Mouse (Mus musculus) heart, embryonic 14.5 days (tissue): ENCODE results near the gene Kcna1. TPM values are rescaled to one million over a fixed set of nuclear protein-coding genes. Genes with fewer than 3 reads are reported as not detected.

ENCODE experiments used
- ATAC-seq: fragments of 200-750 bp; cut with Nextera tagmentation; 2 replicates; pipeline ENCODE4 v1.8.0; 2017; ENCODE audit warnings: low read depth, moderate TSS enrichment; ENCODE audit not compliant: insufficient number of reproducible peaks, insufficient read depth, low FRiP score
- H3K27ac ChIP-seq, 2 experiments: fragments of 200-500 bp in 1 of 2; fragments of 300-500 bp in 1 of 2; sonication (generic) in 1 of 2; replicated peaks in 1 of 2; 2 replicates each; pipeline ENCODE4 v1.5.1; 2012 to 2014; ENCODE audit warnings: low read depth in 2 of 2, low read length in 2 of 2, control low read depth in 1 of 2, mild to moderate bottlenecking in 1 of 2, mixed read lengths in 1 of 2; ENCODE audit not compliant: control insufficient read depth in 1 of 2, insufficient read depth in 1 of 2
- H3K27me3 ChIP-seq: fragments of 300-500 bp; sonication (generic); 2 replicates; pipeline ENCODE4 v1.6.1; 2014; ENCODE audit warnings: mild to moderate bottlenecking, low read length, control low read depth; ENCODE audit not compliant: control insufficient read depth, insufficient read depth
- H3K36me3 ChIP-seq: fragments of 300-500 bp; sonication (generic); 2 replicates; pipeline ENCODE4 v1.6.1; 2014; ENCODE audit warnings: mild to moderate bottlenecking, control low read depth, low read length, mixed read lengths; ENCODE audit not compliant: control insufficient read depth, insufficient read depth
- H3K4me1 ChIP-seq, 2 experiments: fragments of 200-500 bp in 1 of 2; fragments of 300-500 bp in 1 of 2; sonication (generic) in 1 of 2; 2 replicates each; pipeline ENCODE4 v1.6.1; 2012 to 2014; ENCODE audit warnings: low read length in 2 of 2, control low read depth in 1 of 2, mixed read lengths in 1 of 2; ENCODE audit not compliant: control insufficient read depth in 2 of 2, insufficient read depth in 2 of 2
- H3K4me2 ChIP-seq: fragments of 300-500 bp; sonication (generic); 2 replicates; pipeline ENCODE4 v1.6.1; 2014; ENCODE audit warnings: mild to moderate bottlenecking, low read length
- H3K4me3 ChIP-seq, 2 experiments: fragments of 200-500 bp in 1 of 2; fragments of 300-500 bp in 1 of 2; sonication (generic) in 1 of 2; 2 replicates each; pipeline ENCODE4 v1.5.1; 2012 to 2014; ENCODE audit warnings: low read length in 2 of 2, mild to moderate bottlenecking in 2 of 2, control low read depth in 1 of 2, low read depth in 1 of 2, moderate library complexity in 1 of 2; ENCODE audit not compliant: control insufficient read depth in 1 of 2, insufficient read depth in 1 of 2
- H3K9ac ChIP-seq: fragments of 300-500 bp; sonication (generic); 2 replicates; pipeline ENCODE4 v1.6.1; 2014; ENCODE audit warnings: mild to moderate bottlenecking, low read length
- H3K9me3 ChIP-seq: fragments of 300-500 bp; sonication (generic); 2 replicates; pipeline ENCODE4 v1.6.1; 2016; ENCODE audit warnings: low read length, control low read depth; ENCODE audit not compliant: control insufficient read depth
- WGBS: fragments of 180-500 bp; shearing (Covaris S2); extraction: QIAGEN DNeasy Blood & Tissue Kit; methylation state at CpG from one replicate; pipeline ENCODE4 v1.1.7; 2014; 5-methylcytosine and 5-hydroxymethylcytosine counted together
- polyA plus RNA-seq: library from polyadenylated mRNA; unstranded; fragments of >200 nt; fragmentation: Nextera tagmentation; extraction: Ambion mirVana; gene quantifications from 2 replicates; pipeline ENCODE4 v1.2.1, GENCODE M21; 2014

Kcna1 gene
- polyA plus RNA-seq, result 0.09 TPM in 1 of 2 replicates, not detected in the other

- 31% methylated on average over 8 of the region's 8 CpGs for WGBS
- peak within 1 kb of the TSS; percentile 94 for H3K4me2 ChIP-seq
- H3K9ac ChIP-seq, result peak within 1 kb of the TSS; percentile 6; the same call in 1 of the 2 replicates
- no peak within 1 kb of the TSS for H3K27ac ChIP-seq
- peaks cover 8 to 30% of the 10 kb centered on the region in 2 experiments for H3K4me1 ChIP-seq
- peak within 1 kb of the TSS; percentile 44 to 48 for H3K4me3 ChIP-seq
- H3K9me3 ChIP-seq, result no peaks in the 10 kb centered on the region
- no peaks in the 10 kb centered on the region for H3K36me3 ChIP-seq
- ATAC-seq, result no peak
- peaks cover 69% of the 10 kb centered on the region for H3K27me3 ChIP-seq
These were observed at the start of gene Kcna1 for GRCm38 (mm10) chr6:126646381-126646780. TSS of gene Kcna1 (minus strand) at chr6:126646384.

- no peaks in the 10 kb centered on the region for H3K27me3 ChIP-seq
- H3K9me3 ChIP-seq, result no peaks in the 10 kb centered on the region
- H3K36me3 ChIP-seq, result no peaks in the 10 kb centered on the region
- no peak overlapping the region for H3K4me3 ChIP-seq
- no peak overlapping the region for H3K4me2 ChIP-seq
- ATAC-seq, result no peak
- no peaks in the 10 kb centered on the region for H3K4me1 ChIP-seq
- 75% methylated on average over 4 of the region's 4 CpGs for WGBS
- H3K9ac ChIP-seq, result no peak overlapping the region
- no peak overlapping the region for H3K27ac ChIP-seq
These were observed 40.9 kb upstream of the Kcna1 start for GRCm38 (mm10) chr6:126687120-126687519.

GRCm38 (mm10) chr6:126685135-126685534, 39.0 kb upstream of the Kcna1 start:
- Histone ChIP-seq H3K27me3 (no peaks in the 10 kb centered on the region), H3K9me3 (no peaks in the 10 kb centered on the region), H3K9ac (no peak overlapping the region), H3K27ac (no peak overlapping the region), H3K4me1 (no peaks in the 10 kb centered on the region; a peak in 1 of 4 replicates), H3K36me3 (no peaks in the 10 kb centered on the region), H3K4me3 (no peak overlapping the region), H3K4me2 (no peak overlapping the region)
- 70% methylated on average over 3 of the region's 3 CpGs for WGBS
- no peak for ATAC-seq

- 65% methylated on average over 7 of the region's 7 CpGs for WGBS
- no peak overlapping the region for H3K4me2 ChIP-seq
- no peak overlapping the region for H3K9ac ChIP-seq
- H3K4me1 ChIP-seq, result no peaks in the 10 kb centered on the region; a peak in 1 of 4 replicates
- H3K36me3 ChIP-seq, result no peaks in the 10 kb centered on the region
- peaks cover 5% of the 10 kb centered on the region; the same call in 1 of the 2 replicates for H3K27me3 ChIP-seq
- H3K9me3 ChIP-seq, result no peaks in the 10 kb centered on the region
- H3K4me3 ChIP-seq, result no peak overlapping the region
- no peak overlapping the region for H3K27ac ChIP-seq
- no peak for ATAC-seq
These were observed 32.8 kb upstream of the Kcna1 start for GRCm38 (mm10) chr6:126678961-126679360.

GRCm38 (mm10) chr6:126667001-126667400, 20.8 kb upstream of the Kcna1 start:
- Histone ChIP-seq H3K9ac (no peak overlapping the region), H3K27me3 (no peaks in the 10 kb centered on the region), H3K9me3 (no peaks in the 10 kb centered on the region), H3K4me2 (no peak overlapping the region), H3K4me1 (no peaks in the 10 kb centered on the region), H3K27ac (no peak overlapping the region), H3K4me3 (no peak overlapping the region), H3K36me3 (no peaks in the 10 kb centered on the region)
- 77% methylated on average over 5 of the region's 5 CpGs for WGBS
- no peak for ATAC-seq

- no peak overlapping the region for H3K27ac ChIP-seq
- no peak for ATAC-seq
- H3K4me2 ChIP-seq, result no peak overlapping the region
- H3K9me3 ChIP-seq, result no peaks in the 10 kb centered on the region
- WGBS, result 56% methylated on average over 6 of the region's 6 CpGs
- H3K36me3 ChIP-seq, result no peaks in the 10 kb centered on the region
- H3K4me1 ChIP-seq, result no peaks in the 10 kb centered on the region
- no peak overlapping the region for H3K9ac ChIP-seq
- 0 out of 2 replicates have a peak, but pooled peaks cover 5% of the 10 kb centered on the region for H3K27me3 ChIP-seq
- H3K4me3 ChIP-seq, result no peak overlapping the region
These were observed 19.9 kb upstream of the Kcna1 start for GRCm38 (mm10) chr6:126666091-126666490.

GRCm38 (mm10) chr6:126664569-126664968, 18.4 kb upstream of the Kcna1 start:
- 0 out of 2 replicates have a peak, but pooled peaks cover 5% of the 10 kb centered on the region for H3K27me3 ChIP-seq
- no peaks in the 10 kb centered on the region for H3K4me1 ChIP-seq
- H3K9ac ChIP-seq, result no peak overlapping the region
- no peaks in the 10 kb centered on the region for H3K36me3 ChIP-seq
- 65% methylated on average over 3 of the region's 3 CpGs for WGBS
- H3K9me3 ChIP-seq, result no peaks in the 10 kb centered on the region
- H3K4me2 ChIP-seq, result no peak overlapping the region
- no peak overlapping the region for H3K27ac ChIP-seq
- no peak overlapping the region for H3K4me3 ChIP-seq
- ATAC-seq, result no peak
